Mouse (Mus musculus): Measurements from ENCODE around the gene Rasgef1c. TPM values are rescaled to one million over a fixed set of nuclear protein-coding genes. Genes with fewer than 3 reads are reported as not detected.

Rasgef1c gene
- not detected for polyA plus RNA-seq (2012; fragmentation: generic; extraction: Trizol)
- long read RNA-seq, experiment 1, result 0 reads
- long read RNA-seq, experiment 2, result 0 reads

DNA sequence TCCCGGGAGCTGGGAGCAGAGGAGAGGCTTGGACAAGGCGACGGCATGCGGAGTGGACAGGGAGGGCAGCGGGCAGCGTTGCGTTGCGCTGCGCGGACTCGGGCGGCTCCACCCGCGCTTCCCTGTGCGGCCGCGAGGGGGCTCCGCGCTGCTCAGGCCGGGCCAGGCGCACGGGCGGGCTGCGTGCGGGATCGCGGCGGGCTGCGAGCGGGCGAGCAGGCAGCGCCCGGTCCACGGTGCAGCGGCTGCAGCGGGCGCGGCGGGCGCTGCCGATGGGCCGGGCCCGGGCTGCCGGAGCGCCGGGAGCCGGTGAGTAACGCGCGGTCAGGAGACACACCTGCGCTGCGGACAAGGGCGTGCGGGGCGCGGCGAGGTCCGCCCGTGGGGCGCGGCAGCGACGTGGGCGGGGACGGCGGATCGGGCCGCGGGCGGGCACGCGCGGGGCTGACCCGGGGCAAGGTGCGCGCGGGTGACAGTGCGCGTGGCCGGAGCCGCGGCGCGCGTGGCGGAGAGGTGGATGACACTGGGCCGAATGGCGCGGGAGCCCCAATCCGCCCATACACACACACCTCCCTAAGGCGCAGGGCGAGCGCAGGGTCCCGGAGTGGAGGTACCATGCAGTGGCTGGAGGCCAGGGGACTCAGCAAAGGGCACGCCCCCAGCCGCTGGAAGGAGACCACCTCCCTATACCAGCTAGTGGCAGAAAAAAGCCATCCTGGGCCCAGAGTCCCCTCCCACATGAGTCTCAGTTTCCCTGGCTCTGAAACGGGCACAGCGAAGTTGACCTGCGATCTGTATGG is at the start of gene Rasgef1c:
Rasgef1c (plus strand) TSS at position 177 of the 800 bp plus-strand sequence.
- H3K79me2 ChIP-seq (ENCODE audit: control insufficient read depth, insufficient read depth), result no peaks in the 10 kb centered on the region
- no peak within 1 kb of the TSS for H3K4me3 ChIP-seq (ENCODE audit: insufficient read depth, poor library complexity, severe bottlenecking)
- no peak for TF ChIP-seq MYOD1 (IDR thresholded peaks at IDR 0.05; ENCODE audit: control insufficient read depth, insufficient read length, low read depth)
- TF ChIP-seq FOSL1 (IDR thresholded peaks at IDR 0.05; ENCODE audit: insufficient read depth, low read length, poor library complexity, severe bottlenecking), result no peak
- TF ChIP-seq MYOG (IDR thresholded peaks at IDR 0.05; ENCODE audit: control insufficient read depth, extremely low read depth, insufficient read length), result no peak
- no peak for TF ChIP-seq CEBPB (IDR thresholded peaks at IDR 0.05; ENCODE audit: low read depth)
- no peak for TF ChIP-seq USF1 (IDR thresholded peaks at IDR 0.05; ENCODE audit: low read depth)
- no peak for TF ChIP-seq MAX (IDR thresholded peaks at IDR 0.05)
- no peak for TF ChIP-seq CTCF (IDR thresholded peaks at IDR 0.05; ENCODE audit: control insufficient read depth, insufficient read depth, insufficient read length)
- peaks cover 30% of the 10 kb centered on the region for H3K27me3 ChIP-seq (ENCODE audit: control insufficient read depth, insufficient read depth, insufficient read length)
- no peak within 1 kb of the TSS for H3ac ChIP-seq (ENCODE audit: control insufficient read depth, insufficient read length, low read depth)
- no peaks in the 10 kb centered on the region for H3K36me3 ChIP-seq (ENCODE audit: control insufficient read depth, insufficient read depth)
- H3K79me3 ChIP-seq (ENCODE audit: low read depth), result no peaks in the 10 kb centered on the region

DNA sequence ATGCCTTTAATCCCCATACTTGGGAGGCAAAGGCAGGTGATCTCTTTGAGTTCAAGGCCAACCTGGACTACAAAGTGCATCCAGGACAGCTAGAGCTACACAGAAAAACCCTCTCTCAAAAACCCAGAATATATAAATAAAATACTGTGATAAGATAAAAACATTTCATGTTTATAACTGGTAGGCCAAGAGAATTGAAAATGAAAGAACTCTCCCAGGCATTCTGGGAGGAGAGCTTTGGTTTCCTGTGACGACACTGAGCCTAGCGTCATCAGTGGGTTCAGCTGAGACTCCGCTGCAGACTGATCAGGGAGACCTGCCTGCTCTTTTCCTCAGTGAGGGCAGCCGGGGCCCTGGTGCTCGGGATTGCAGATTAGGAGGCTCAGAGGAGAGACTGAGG is 46.5 kb upstream of the Rasgef1c start:
- no peak for TF ChIP-seq MAX (IDR thresholded peaks at IDR 0.05)
- TF ChIP-seq FOSL1 (IDR thresholded peaks at IDR 0.05; ENCODE audit: insufficient read depth, low read length, poor library complexity, severe bottlenecking), result no peak
- TF ChIP-seq MYOD1 (IDR thresholded peaks at IDR 0.05; ENCODE audit: control insufficient read depth, insufficient read length, low read depth), result no peak
- TF ChIP-seq MYOG (IDR thresholded peaks at IDR 0.05; ENCODE audit: control insufficient read depth, extremely low read depth, insufficient read length), result no peak
- no peak for TF ChIP-seq CEBPB (IDR thresholded peaks at IDR 0.05; ENCODE audit: low read depth)
- no peak for TF ChIP-seq CTCF (IDR thresholded peaks at IDR 0.05; ENCODE audit: control insufficient read depth, insufficient read depth, insufficient read length)
- no peak for TF ChIP-seq USF1 (IDR thresholded peaks at IDR 0.05; ENCODE audit: low read depth)
- Histone ChIP-seq H3K27me3 (ENCODE audit: control insufficient read depth, insufficient read depth, insufficient read length) (no peaks in the 10 kb centered on the region), H3K79me2 (ENCODE audit: control insufficient read depth, insufficient read depth) (peaks cover 7% of the 10 kb centered on the region), H3K79me3 (ENCODE audit: low read depth) (no peaks in the 10 kb centered on the region), H3ac (ENCODE audit: control insufficient read depth, insufficient read length, low read depth) (no peak overlapping the region), H3K36me3 (ENCODE audit: control insufficient read depth, insufficient read depth) (peaks cover 11% of the 10 kb centered on the region), H3K4me3 (ENCODE audit: insufficient read depth, poor library complexity, severe bottlenecking) (no peak overlapping the region)

GRCm38 (mm10) chr11:49861139-49861538 is 40.5 kb upstream of the Rasgef1c start:
- H3K4me3 ChIP-seq (ENCODE audit: insufficient read depth, poor library complexity, severe bottlenecking), result no peak overlapping the region
- no peaks in the 10 kb centered on the region for H3K79me2 ChIP-seq (ENCODE audit: control insufficient read depth, insufficient read depth)
- no peaks in the 10 kb centered on the region for H3K36me3 ChIP-seq (ENCODE audit: control insufficient read depth, insufficient read depth)
- no peaks in the 10 kb centered on the region for H3K27me3 ChIP-seq (ENCODE audit: control insufficient read depth, insufficient read depth, insufficient read length)
- no peak for TF ChIP-seq MYOD1 (IDR thresholded peaks at IDR 0.05; ENCODE audit: control insufficient read depth, insufficient read length, low read depth)
- TF ChIP-seq MAX (IDR thresholded peaks at IDR 0.05), result no peak
- no peak for TF ChIP-seq CTCF (IDR thresholded peaks at IDR 0.05; ENCODE audit: control insufficient read depth, insufficient read depth, insufficient read length)
- H3K79me3 ChIP-seq (ENCODE audit: low read depth), result no peaks in the 10 kb centered on the region
- no peak overlapping the region for H3ac ChIP-seq (ENCODE audit: control insufficient read depth, insufficient read length, low read depth)

GRCm38 (mm10) chr11:49863926-49864325 is 37.7 kb upstream of the Rasgef1c start:
- Histone ChIP-seq H3K4me3 (ENCODE audit: insufficient read depth, poor library complexity, severe bottlenecking) (no peak overlapping the region), H3K79me3 (ENCODE audit: low read depth) (no peaks in the 10 kb centered on the region), H3ac (ENCODE audit: control insufficient read depth, insufficient read length, low read depth) (no peak overlapping the region), H3K79me2 (ENCODE audit: control insufficient read depth, insufficient read depth) (no peaks in the 10 kb centered on the region), H3K27me3 (ENCODE audit: control insufficient read depth, insufficient read depth, insufficient read length) (no peaks in the 10 kb centered on the region), H3K36me3 (ENCODE audit: control insufficient read depth, insufficient read depth) (peaks cover 11% of the 10 kb centered on the region)
- TF ChIP-seq MYOG (IDR thresholded peaks at IDR 0.05; ENCODE audit: control insufficient read depth, extremely low read depth, insufficient read length) (no peak), CTCF (IDR thresholded peaks at IDR 0.05; ENCODE audit: control insufficient read depth, insufficient read depth, insufficient read length) (no peak), USF1 (IDR thresholded peaks at IDR 0.05; ENCODE audit: low read depth) (no peak), CEBPB (IDR thresholded peaks at IDR 0.05; ENCODE audit: low read depth) (no peak), FOSL1 (IDR thresholded peaks at IDR 0.05; ENCODE audit: insufficient read depth, low read length, poor library complexity, severe bottlenecking) (no peak), MAX (IDR thresholded peaks at IDR 0.05) (no peak), MYOD1 (IDR thresholded peaks at IDR 0.05; ENCODE audit: control insufficient read depth, insufficient read length, low read depth) (no peak)

DNA sequence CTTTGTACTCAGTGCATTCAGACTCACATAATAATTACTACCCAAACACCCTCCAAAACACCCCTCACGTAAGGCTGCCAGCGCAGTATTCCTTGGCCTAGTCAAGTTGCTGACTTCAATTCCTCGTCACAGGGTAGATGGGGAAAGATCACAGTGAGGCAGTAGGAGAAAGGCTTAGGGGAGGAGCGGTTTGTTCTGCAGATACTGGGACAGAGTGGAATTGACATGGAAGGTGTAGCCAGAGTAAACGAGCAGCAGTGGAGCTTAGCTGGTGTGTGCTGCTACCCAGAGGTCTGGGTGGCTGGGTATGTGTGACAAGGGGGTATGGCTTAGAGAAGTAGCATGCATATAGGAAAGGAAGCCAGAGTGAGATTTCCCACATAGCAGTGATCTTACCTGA is 34.3 kb upstream of the Rasgef1c start:
- H3K79me3 ChIP-seq (ENCODE audit: low read depth), result no peaks in the 10 kb centered on the region
- H3K27me3 ChIP-seq (ENCODE audit: control insufficient read depth, insufficient read depth, insufficient read length), result no peaks in the 10 kb centered on the region
- no peak overlapping the region for H3ac ChIP-seq (ENCODE audit: control insufficient read depth, insufficient read length, low read depth)
- no peaks in the 10 kb centered on the region for H3K79me2 ChIP-seq (ENCODE audit: control insufficient read depth, insufficient read depth)
- peaks cover 17% of the 10 kb centered on the region for H3K36me3 ChIP-seq (ENCODE audit: control insufficient read depth, insufficient read depth)
- TF ChIP-seq FOSL1 (IDR thresholded peaks at IDR 0.05; ENCODE audit: insufficient read depth, low read length, poor library complexity, severe bottlenecking), result no peak
- no peak for TF ChIP-seq MYOD1 (IDR thresholded peaks at IDR 0.05; ENCODE audit: control insufficient read depth, insufficient read length, low read depth)
- no peak for TF ChIP-seq USF1 (IDR thresholded peaks at IDR 0.05; ENCODE audit: low read depth)
- TF ChIP-seq CEBPB (IDR thresholded peaks at IDR 0.05; ENCODE audit: low read depth), result no peak
- TF ChIP-seq CTCF (IDR thresholded peaks at IDR 0.05; ENCODE audit: control insufficient read depth, insufficient read depth, insufficient read length), result no peak
- no peak for TF ChIP-seq MAX (IDR thresholded peaks at IDR 0.05)
- TF ChIP-seq MYOG (IDR thresholded peaks at IDR 0.05; ENCODE audit: control insufficient read depth, extremely low read depth, insufficient read length), result no peak
- no peak overlapping the region for H3K4me3 ChIP-seq (ENCODE audit: insufficient read depth, poor library complexity, severe bottlenecking)

All from C2C12 (cell line).